Mouse (Mus musculus): ENCODE results near the gene Vinac1. TPM values are rescaled to one million over a fixed set of nuclear protein-coding genes. Genes with fewer than 3 reads are reported as not detected.
"Not testable (repeated sequence)": the region's sequence is repeated elsewhere in the genome, so short reads cannot be mapped to it uniquely, and the experiment has no call there.

Gene Vinac1
- polyA plus RNA-seq, 1 experiment = 0.36 TPM

DNA sequence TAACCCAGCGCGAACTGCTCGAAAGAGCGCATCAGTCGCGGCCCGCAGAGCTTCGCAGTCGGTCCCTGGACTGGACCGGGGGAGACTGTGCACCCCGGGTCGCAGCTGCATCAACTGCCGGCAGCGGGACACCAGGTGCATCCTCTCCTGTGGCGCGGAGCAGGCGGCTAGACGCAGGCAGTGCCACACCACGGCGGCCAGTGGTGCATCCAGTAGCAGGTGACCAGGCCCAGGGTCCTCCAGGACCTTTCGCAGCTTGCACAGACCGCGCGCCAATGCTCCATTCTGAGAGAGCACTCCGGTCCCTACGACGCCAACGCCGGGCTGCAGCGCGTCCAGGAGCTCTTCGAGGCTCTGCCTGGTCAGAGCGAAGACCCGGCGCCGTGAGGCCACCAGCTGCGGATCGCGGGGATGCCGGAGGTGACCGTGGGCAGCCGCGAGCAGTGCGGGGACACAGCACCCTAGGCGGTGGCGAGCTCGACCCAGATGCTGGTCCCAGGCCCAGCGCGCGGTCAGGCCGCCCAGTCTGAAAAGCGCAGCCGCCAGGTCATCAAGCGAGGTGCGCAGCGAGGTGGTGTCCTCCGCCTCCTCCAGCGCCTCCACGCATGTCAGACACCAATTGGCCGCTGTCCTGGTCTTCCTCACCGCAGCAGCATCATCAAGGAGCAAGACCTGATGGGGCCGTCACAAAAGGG, 8.9 kb downstream of the Vinac1 start:
- Histone ChIP-seq H3K27me3 (ENCODE audit: control insufficient read depth, insufficient read depth, low read length) (no peaks in the 10 kb centered on the region), H3K4me1 (ENCODE audit: control insufficient read depth, insufficient read depth, low read length) (no peaks in the 10 kb centered on the region), H3K4me3 (replicated peaks; ENCODE audit: insufficient read depth, low read depth, low read length) (peak overlapping the region; percentile 52), H3K27ac (ENCODE audit: insufficient read depth, low read length) (no peak overlapping the region)
- peak; percentile 63 to 70 for DNase-seq
- TF ChIP-seq POLR2A (IDR thresholded peaks at IDR 0.05; ENCODE audit: borderline replicate concordance, insufficient read depth, low read length) (no peak), CTCF (IDR thresholded peaks at IDR 0.05; ENCODE audit: borderline replicate concordance, insufficient read depth, low read depth, low read length) (no peak)
- under 1% methylated on average over 62 of the region's 62 CpGs for WGBS

- no peak overlapping the region for H3K27ac ChIP-seq (ENCODE audit: insufficient read depth, low read length)
- H3K4me3 ChIP-seq (replicated peaks; ENCODE audit: insufficient read depth, low read depth, low read length) = peak overlapping the region; percentile 52
- DNase-seq = peak; percentile 30 to 55
- no peaks in the 10 kb centered on the region for H3K4me1 ChIP-seq (ENCODE audit: control insufficient read depth, insufficient read depth, low read length)
- WGBS = 15% methylated on average over 15 of the region's 15 CpGs
- no peaks in the 10 kb centered on the region for H3K27me3 ChIP-seq (ENCODE audit: control insufficient read depth, insufficient read depth, low read length)
- TF ChIP-seq CTCF (IDR thresholded peaks at IDR 0.05; ENCODE audit: borderline replicate concordance, insufficient read depth, low read depth, low read length) (no peak), POLR2A (IDR thresholded peaks at IDR 0.05; ENCODE audit: borderline replicate concordance, insufficient read depth, low read length) (no peak)
These were observed 9.5 kb downstream of the Vinac1 start for GRCm38 (mm10) chr2:129038426-129038936.

DNA sequence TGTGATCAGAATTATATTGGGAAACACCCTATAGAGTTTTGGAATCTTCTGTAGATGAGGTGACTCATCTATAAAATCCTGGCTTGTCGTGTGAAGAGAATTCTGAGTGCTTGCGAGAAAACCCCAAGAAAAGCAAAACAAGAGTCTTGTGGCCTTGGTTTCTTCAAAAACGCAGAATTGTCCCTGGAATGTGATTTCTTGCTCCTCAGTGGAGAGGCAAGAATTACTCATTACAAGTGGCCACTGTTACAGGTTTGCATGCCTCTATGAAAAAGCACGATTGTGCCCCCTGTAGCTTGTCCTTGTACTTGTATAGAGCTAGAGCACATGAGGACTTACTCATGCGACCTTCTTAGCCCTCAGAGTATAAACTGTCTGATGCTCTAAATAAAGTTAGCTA, 12.6 kb downstream of the Vinac1 start:
- WGBS = 80% methylated on average over 5 of the region's 5 CpGs
- no peak for DNase-seq

DNA sequence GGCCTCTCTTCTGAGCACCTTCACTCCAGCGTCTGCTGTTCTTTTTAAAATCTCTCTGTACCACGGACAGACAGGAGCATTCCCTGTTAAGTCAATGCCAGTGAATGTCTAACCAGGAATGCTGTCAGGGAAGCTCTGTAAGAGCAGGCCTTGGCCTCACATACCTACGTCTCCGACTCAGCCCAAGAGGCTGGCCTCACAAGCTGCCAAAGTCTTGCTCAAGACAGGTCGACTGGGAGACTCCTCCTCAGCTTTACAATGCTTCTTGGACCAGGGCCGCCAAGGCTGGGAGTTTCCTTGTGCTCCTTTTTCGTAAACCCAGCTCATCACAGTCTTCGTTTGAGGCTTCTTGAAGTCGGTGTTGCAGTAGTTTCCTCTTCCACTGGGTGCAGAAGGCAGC, 23.2 kb downstream of the Vinac1 start:
- no peak for DNase-seq
- H3K27ac ChIP-seq (ENCODE audit: insufficient read depth, low read length) = no peak overlapping the region
- H3K4me3 ChIP-seq (replicated peaks; ENCODE audit: insufficient read depth, low read depth, low read length) = no peak overlapping the region
- 83% methylated on average over 9 of the region's 9 CpGs for WGBS
- no peaks in the 10 kb centered on the region for H3K4me1 ChIP-seq (ENCODE audit: control insufficient read depth, insufficient read depth, low read length)
- H3K27me3 ChIP-seq (ENCODE audit: control insufficient read depth, insufficient read depth, low read length) = no peaks in the 10 kb centered on the region
- TF ChIP-seq CTCF (IDR thresholded peaks at IDR 0.05; ENCODE audit: borderline replicate concordance, insufficient read depth, low read depth, low read length) (no peak), POLR2A (IDR thresholded peaks at IDR 0.05; ENCODE audit: borderline replicate concordance, insufficient read depth, low read length) (no peak)

More for the DNA sequence above, 12.6 kb downstream of the Vinac1 start:
- no peaks in the 10 kb centered on the region for H3K27me3 ChIP-seq (ENCODE audit: control insufficient read depth, insufficient read depth, low read length)
- no peak overlapping the region for H3K4me3 ChIP-seq (replicated peaks; ENCODE audit: insufficient read depth, low read depth, low read length)
- TF ChIP-seq CTCF (IDR thresholded peaks at IDR 0.05; ENCODE audit: borderline replicate concordance, insufficient read depth, low read depth, low read length) (no peak), POLR2A (IDR thresholded peaks at IDR 0.05; ENCODE audit: borderline replicate concordance, insufficient read depth, low read length) (no peak)
- no peak overlapping the region for H3K27ac ChIP-seq (ENCODE audit: insufficient read depth, low read length)
- no peaks in the 10 kb centered on the region for H3K4me1 ChIP-seq (ENCODE audit: control insufficient read depth, insufficient read depth, low read length)

- Histone ChIP-seq H3K4me3 (replicated peaks; ENCODE audit: insufficient read depth, low read depth, low read length) (no peak overlapping the region), H3K4me1 (ENCODE audit: control insufficient read depth, insufficient read depth, low read length) (0 out of 2 replicates have a peak, but pooled peaks cover 2% of the 10 kb centered on the region), H3K27ac (ENCODE audit: insufficient read depth, low read length) (no peak overlapping the region), H3K27me3 (ENCODE audit: control insufficient read depth, insufficient read depth, low read length) (no peaks in the 10 kb centered on the region)
- TF ChIP-seq CTCF (IDR thresholded peaks at IDR 0.05; ENCODE audit: borderline replicate concordance, insufficient read depth, low read depth, low read length) (no peak), POLR2A (IDR thresholded peaks at IDR 0.05; ENCODE audit: borderline replicate concordance, insufficient read depth, low read length) (no peak)
- 96% methylated on average over 2 of the region's 2 CpGs for WGBS
- DNase-seq = no peak
These were observed 27.9 kb downstream of the Vinac1 start for GRCm38 (mm10) chr2:129020106-129020505.

- 0 out of 2 replicates have a peak, but pooled peaks have one; percentile 8 for TF ChIP-seq CTCF (IDR thresholded peaks at IDR 0.05; ENCODE audit: borderline replicate concordance, insufficient read depth, low read depth, low read length)
- 80% methylated on average over 2 of the region's 2 CpGs for WGBS
- DNase-seq = peak in 1 of 2 experiments; percentile 17
These were observed 39.1 kb downstream of the Vinac1 start for GRCm38 (mm10) chr2:129008867-129009266.

GRCm38 (mm10) chr2:129006194-129006749, 41.7 kb downstream of the Vinac1 start:
- no peak overlapping the region for H3K4me3 ChIP-seq (replicated peaks; ENCODE audit: insufficient read depth, low read depth, low read length)
- no peak for DNase-seq
- no peaks in the 10 kb centered on the region; the same call in none of the 2 replicates for H3K4me1 ChIP-seq (ENCODE audit: control insufficient read depth, insufficient read depth, low read length)
- no peak overlapping the region for H3K27ac ChIP-seq (ENCODE audit: insufficient read depth, low read length)
- 67% methylated on average over 4 of the region's 4 CpGs for WGBS
- no peaks in the 10 kb centered on the region for H3K27me3 ChIP-seq (ENCODE audit: control insufficient read depth, insufficient read depth, low read length)
- no peak for TF ChIP-seq CTCF (IDR thresholded peaks at IDR 0.05; ENCODE audit: borderline replicate concordance, insufficient read depth, low read depth, low read length)

More at GRCm38 (mm10) chr2:129008867-129009266, 39.1 kb downstream of the Vinac1 start:
- H3K4me3 ChIP-seq (replicated peaks; ENCODE audit: insufficient read depth, low read depth, low read length); H3K27ac ChIP-seq (ENCODE audit: insufficient read depth, low read length); H3K4me1 ChIP-seq (ENCODE audit: control insufficient read depth, insufficient read depth, low read length); H3K27me3 ChIP-seq (ENCODE audit: control insufficient read depth, insufficient read depth, low read length): not testable (repeated sequence)

DNA sequence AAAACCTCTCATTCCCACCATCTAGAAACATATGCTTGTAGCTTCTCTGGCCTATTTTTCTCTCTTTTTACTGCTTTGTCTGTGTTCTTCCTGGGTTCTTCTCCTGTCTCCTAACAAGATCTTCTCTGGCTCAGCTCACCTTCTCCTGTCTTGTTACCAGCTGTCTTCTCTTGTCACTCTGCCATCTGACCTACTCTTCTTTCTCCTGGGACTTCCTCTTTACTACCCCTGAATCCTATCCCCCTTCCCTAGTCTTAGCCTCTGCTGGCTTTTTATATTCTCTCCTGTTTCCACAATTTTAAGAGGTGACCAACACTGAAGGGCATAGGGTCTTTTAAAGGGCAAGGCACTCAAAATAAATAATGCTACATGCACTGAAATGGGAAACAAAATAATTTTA, 43.1 kb downstream of the Vinac1 start:
- peak in 1 of 2 experiments; percentile 26 for DNase-seq
- Histone ChIP-seq H3K27ac (ENCODE audit: insufficient read depth, low read length) (no peak overlapping the region), H3K27me3 (ENCODE audit: control insufficient read depth, insufficient read depth, low read length) (no peaks in the 10 kb centered on the region), H3K4me1 (ENCODE audit: control insufficient read depth, insufficient read depth, low read length) (no peaks in the 10 kb centered on the region; the same call in none of the 2 replicates), H3K4me3 (replicated peaks; ENCODE audit: insufficient read depth, low read depth, low read length) (no peak overlapping the region)
- no peak for TF ChIP-seq POLR2A (IDR thresholded peaks at IDR 0.05; ENCODE audit: borderline replicate concordance, insufficient read depth, low read length)

Data from cerebellum, adult 2 months (tissue).